In genomic region chr12:109411172-109412070, GRCm38 (mm10) we compare ENCODE assay signal across 10 mouse cellular contexts. TPM values are rescaled to one million over a fixed set of nuclear protein-coding genes. Genes with fewer than 3 reads are reported as not detected.
DNase-seq lines count a peak whose midpoint lies in the region; ATAC-seq lines count a peak whose summit lies in the region.
"Had no signal": no experiment of that assay in that cellular context is flagged by ENCODE, and none has a peak within 500 bp of the region (broad histone marks: within the 10 kb centered on the region; RNA-seq: fewer than 3 reads in every experiment).

No protein-coding gene starts in this region.

- H3K4me2 ChIP-seq in midbrain, embryonic 16.5 days (ENCODE audit: low read length): no peak overlapping the region
- no peak overlapping the region for H3K4me2 ChIP-seq in limb, embryonic 12.5 days
- no peak overlapping the region for H3K4me2 ChIP-seq in stomach, embryonic 16.5 days (ENCODE audit: low read depth, low read length)

- H3K9me3 ChIP-seq in midbrain, embryonic 10.5 days (replicated peaks): no peaks in the 10 kb centered on the region
- no peaks in the 10 kb centered on the region for H3K9me3 ChIP-seq in midbrain, embryonic 16.5 days (replicated peaks; ENCODE audit: control insufficient read depth, low read length, poor library complexity, severe bottlenecking)
- no peaks in the 10 kb centered on the region for H3K9me3 ChIP-seq in limb, embryonic 12.5 days
- no peaks in the 10 kb centered on the region for H3K9me3 ChIP-seq in stomach, embryonic 16.5 days (replicated peaks; ENCODE audit: control insufficient read depth, low read length)

- H3K36me3 ChIP-seq in midbrain, embryonic 10.5 days: no peaks in the 10 kb centered on the region
- no peaks in the 10 kb centered on the region for H3K36me3 ChIP-seq in midbrain, embryonic 16.5 days (ENCODE audit: control insufficient read depth, insufficient read depth, low read length)
- no peaks in the 10 kb centered on the region for H3K36me3 ChIP-seq in limb, embryonic 12.5 days
- no peaks in the 10 kb centered on the region for H3K36me3 ChIP-seq in stomach, embryonic 16.5 days (ENCODE audit: control insufficient read depth, insufficient read depth, low read length)

- H3K4me3 ChIP-seq in midbrain, embryonic 10.5 days: no peak overlapping the region
- no peak overlapping the region for H3K4me3 ChIP-seq in midbrain, embryonic 16.5 days (ENCODE audit: low read depth, low read length)
- H3K4me3 ChIP-seq in limb, embryonic 12.5 days (replicated peaks): no peak overlapping the region
- H3K4me3 ChIP-seq in stomach, embryonic 16.5 days (replicated peaks; ENCODE audit: low read length): no peak overlapping the region

- peaks cover 55% of the 10 kb centered on the region for H3K4me1 ChIP-seq in midbrain, embryonic 10.5 days
- peaks cover 15% of the 10 kb centered on the region; the same call in 1 of the 2 replicates for H3K4me1 ChIP-seq in midbrain, embryonic 16.5 days (ENCODE audit: control insufficient read depth, insufficient read depth, low read length)
- peaks cover 73% of the 10 kb centered on the region for H3K4me1 ChIP-seq in limb, embryonic 12.5 days (replicated peaks)
- peaks cover 47% of the 10 kb centered on the region for H3K4me1 ChIP-seq in stomach, embryonic 16.5 days (ENCODE audit: control insufficient read depth, insufficient read depth, low read length)

- WGBS in midbrain, embryonic 10.5 days: 70% methylated on average over 9 of the region's 9 CpGs
- WGBS in midbrain, embryonic 16.5 days: 47% methylated on average over 9 of the region's 9 CpGs
- WGBS in limb, embryonic 12.5 days: 37% methylated on average over 9 of the region's 9 CpGs
- WGBS in stomach, embryonic 16.5 days: 33% methylated on average over 9 of the region's 9 CpGs

- ATAC-seq in frontal cortex, adult (ENCODE audit: low TSS enrichment): peak; percentile 70
- ATAC-seq in midbrain, embryonic 16.5 days: no peak
- no peak for ATAC-seq in limb, embryonic 12.5 days (ENCODE audit: insufficient number of reproducible peaks, insufficient read depth, low FRiP score, low TSS enrichment, low read depth)
- ATAC-seq in stomach, embryonic 16.5 days (ENCODE audit: insufficient read depth, low FRiP score): peak; percentile 59

- 0 out of 2 replicates have a peak, but pooled peaks cover 4% of the 10 kb centered on the region for H3K27me3 ChIP-seq in midbrain, embryonic 10.5 days (ENCODE audit: low read depth, poor library complexity, severe bottlenecking)
- H3K27me3 ChIP-seq in midbrain, embryonic 16.5 days (ENCODE audit: control insufficient read depth, insufficient read depth, low read depth, low read length): no peaks in the 10 kb centered on the region; the same call in 1 of the 2 replicates
- H3K27me3 ChIP-seq in limb, embryonic 12.5 days: no peaks in the 10 kb centered on the region
- no peaks in the 10 kb centered on the region for H3K27me3 ChIP-seq in stomach, embryonic 16.5 days (ENCODE audit: control insufficient read depth, insufficient read depth, low read length)

- DNase-seq in frontal cortex, postnatal 14 days (ENCODE audit: low spot score in 2 of 2): no peak
- no peak for DNase-seq in midbrain, embryonic 10.5 days (ENCODE audit: low spot score)
- no peak for DNase-seq in right cerebral cortex, adult 18-20 months
- no peak for DNase-seq in right cerebral cortex, postnatal 10 days (ENCODE audit: low spot score in 2 of 2)
- DNase-seq: cerebellum, adult 8-10 months had no signal

- H3K27ac ChIP-seq in midbrain, embryonic 10.5 days (replicated peaks): peak overlapping the region; percentile 74
- no peak overlapping the region for H3K27ac ChIP-seq in midbrain, embryonic 16.5 days (ENCODE audit: low read length)
- H3K27ac ChIP-seq in limb, embryonic 12.5 days: peak overlapping the region; percentile 90
- H3K27ac ChIP-seq in stomach, embryonic 16.5 days (ENCODE audit: low read length): peak overlapping the region; percentile 91
- H3K27ac ChIP-seq: liver, embryonic 14.5 days had no signal

- H3K9ac ChIP-seq in midbrain, embryonic 16.5 days (ENCODE audit: low read depth, low read length): no peak overlapping the region
- H3K9ac ChIP-seq in limb, embryonic 12.5 days (replicated peaks): no peak overlapping the region
- peak overlapping the region; percentile 33 for H3K9ac ChIP-seq in stomach, embryonic 16.5 days (ENCODE audit: low read length)
- H3K9ac ChIP-seq: liver, embryonic 14.5 days had no signal

RNA-seq across cellular contexts. Expression of gene Dlk1, which starts 41.2 kb away (rescaled TPM):
- polyA plus RNA-seq in midbrain, embryonic 10.5 days (2016; fragmentation: Nextera tagmentation; extraction: Ambion mirVana): 107 and 118 TPM in 2 replicates
- polyA plus RNA-seq in midbrain, embryonic 16.5 days (2015; fragmentation: Nextera tagmentation; extraction: Ambion mirVana): 50.4 and 66.0 TPM in 2 replicates
- polyA plus RNA-seq in limb, embryonic 12.5 days (2016; fragmentation: Nextera tagmentation; extraction: Ambion mirVana): 120 and 148 TPM in 2 replicates
- 449 and 542 TPM in 2 replicates for polyA plus RNA-seq in stomach, embryonic 16.5 days (2015; fragmentation: Nextera tagmentation; extraction: Ambion mirVana)

Comparison
In these comparisons a context has a peak if more than half of its experiments do, and no peak if none do; other contexts are left out.
1. ATAC-seq: peak in frontal cortex, adult (single experiment) and stomach, embryonic 16.5 days (single experiment); none in midbrain, embryonic 16.5 days (single experiment) and limb, embryonic 12.5 days (single experiment).